ENCODE assay signal across 8 mouse cellular contexts in genomic region chr16:14159746-14160131, GRCm38 (mm10). TPM values are rescaled to one million over a fixed set of nuclear protein-coding genes. Genes with fewer than 3 reads are reported as not detected.
A peak's percentile ranks its signal among the peaks of the same experiment; 100 is the strongest.
DNase-seq lines count a peak whose midpoint lies in the region; ATAC-seq and TF ChIP-seq lines count a peak whose summit lies in the region.

No protein-coding gene starts in this region.

- peak overlapping the region; percentile 66 for H3K4me2 ChIP-seq in heart, embryonic 14.5 days (ENCODE audit: low read length)
- peak overlapping the region; percentile 93 for H3K4me2 ChIP-seq in liver, postnatal 0 days (ENCODE audit: low read depth, low read length)
- H3K4me2 ChIP-seq in neural tube, embryonic 15.5 days, result peak overlapping the region; percentile 70

- ATAC-seq in heart, embryonic 14.5 days (ENCODE audit: insufficient number of reproducible peaks, insufficient read depth, low FRiP score, low read depth), result no peak
- ATAC-seq in liver, postnatal 0 days, result peak; percentile 20
- peak; percentile 46 for ATAC-seq in neural tube, embryonic 15.5 days (ENCODE audit: low FRiP score)

- peak; percentile 80 to 83 for DNase-seq in kidney, postnatal 36 days
- DNase-seq in liver, postnatal 0 days, result peak; percentile 73
- peak; percentile 78 for DNase-seq in testis, postnatal 10 days (ENCODE audit: low spot score)

- peak overlapping the region; percentile 85 for H3K9ac ChIP-seq in heart, embryonic 14.5 days (ENCODE audit: low read length)
- H3K9ac ChIP-seq in liver, postnatal 0 days (replicated peaks), result peak overlapping the region; percentile 72
- H3K9ac ChIP-seq in neural tube, embryonic 15.5 days (replicated peaks), result peak overlapping the region; percentile 88

- WGBS in bone marrow, adult 2 months, result under 1% methylated on average over 10 of the region's 10 CpGs
- under 1% methylated on average over 10 of the region's 10 CpGs for WGBS in heart, embryonic 14.5 days
- under 1% methylated on average over 10 of the region's 10 CpGs for WGBS in liver, postnatal 0 days (ENCODE audit: insufficient replicate concordance)
- under 1% methylated on average over 10 of the region's 10 CpGs for WGBS in neural tube, embryonic 15.5 days

- H3K4me3 ChIP-seq in E14TG2a.4 (replicated peaks; ENCODE audit: low read length), result peak overlapping the region; percentile 91
- H3K4me3 ChIP-seq in bone marrow, adult 2 months (replicated peaks; ENCODE audit: control insufficient read depth, low read depth, low read length), result peak overlapping the region; percentile 73
- peak overlapping the region; percentile 95 for H3K4me3 ChIP-seq in erythroblast, embryonic 14.5 days (replicated peaks)
- peak overlapping the region; percentile 59 to 88 for H3K4me3 ChIP-seq in heart, embryonic 14.5 days (ENCODE audit: control insufficient read depth in 1 of 2, insufficient read depth in 1 of 2, low read depth in 1 of 2, low read length in 2 of 2)
- H3K4me3 ChIP-seq in liver, postnatal 0 days (ENCODE audit: low read depth, low read length), result peak overlapping the region; percentile 82
- peak overlapping the region; percentile 74 for H3K4me3 ChIP-seq in neural tube, embryonic 15.5 days (replicated peaks)

- H3K36me3 ChIP-seq in E14TG2a.4 (ENCODE audit: insufficient read depth, low read length), result peaks cover 12% of the 10 kb centered on the region
- H3K36me3 ChIP-seq in erythroblast, embryonic 14.5 days (ENCODE audit: control insufficient read depth), result peaks cover 10% of the 10 kb centered on the region
- no peaks in the 10 kb centered on the region for H3K36me3 ChIP-seq in heart, embryonic 14.5 days (ENCODE audit: control insufficient read depth, insufficient read depth, low read length)
- H3K36me3 ChIP-seq in liver, postnatal 0 days (replicated peaks; ENCODE audit: insufficient read depth, low read length), result no peaks in the 10 kb centered on the region
- H3K36me3 ChIP-seq in neural tube, embryonic 15.5 days, result no peaks in the 10 kb centered on the region

- TF ChIP-seq CTCF in E14TG2a.4 (conservative IDR thresholded peaks at IDR 0.05; ENCODE audit: low read length), result peak; percentile 91
- 0 out of 2 replicates have a peak, but pooled peaks have one; percentile 18 for TF ChIP-seq CTCF in bone marrow, adult 2 months (IDR thresholded peaks at IDR 0.05; ENCODE audit: control insufficient read depth, insufficient read depth, low read length)
- peak; percentile 96 for TF ChIP-seq CTCF in liver, postnatal 0 days (IDR thresholded peaks at IDR 0.05; ENCODE audit: low read depth)

- H3K9me3 ChIP-seq in E14TG2a.4 (ENCODE audit: low read length), result no peaks in the 10 kb centered on the region
- H3K9me3 ChIP-seq in erythroblast, embryonic 14.5 days (ENCODE audit: control insufficient read depth, low read length), result no peaks in the 10 kb centered on the region
- no peaks in the 10 kb centered on the region for H3K9me3 ChIP-seq in heart, embryonic 14.5 days (ENCODE audit: control insufficient read depth, low read length)
- no peaks in the 10 kb centered on the region for H3K9me3 ChIP-seq in liver, postnatal 0 days (ENCODE audit: low read length)
- no peaks in the 10 kb centered on the region for H3K9me3 ChIP-seq in neural tube, embryonic 15.5 days (replicated peaks)

- H3K27me3 ChIP-seq in E14TG2a.4 (ENCODE audit: insufficient read depth, low read length), result no peaks in the 10 kb centered on the region
- no peaks in the 10 kb centered on the region for H3K27me3 ChIP-seq in erythroblast, embryonic 14.5 days (ENCODE audit: control insufficient read depth)
- no peaks in the 10 kb centered on the region for H3K27me3 ChIP-seq in heart, embryonic 14.5 days (ENCODE audit: control insufficient read depth, insufficient read depth, low read length)
- no peaks in the 10 kb centered on the region for H3K27me3 ChIP-seq in liver, postnatal 0 days (ENCODE audit: insufficient read depth, low read length)
- no peaks in the 10 kb centered on the region for H3K27me3 ChIP-seq in neural tube, embryonic 15.5 days (replicated peaks)

- no peak for TF ChIP-seq POLR2A in bone marrow, adult 2 months (IDR thresholded peaks at IDR 0.05; ENCODE audit: borderline replicate concordance, control insufficient read depth, low read depth, low read length)

- peaks cover 43% of the 10 kb centered on the region for H3K4me1 ChIP-seq in E14TG2a.4 (replicated peaks; ENCODE audit: low read depth, low read length)
- peaks cover 4% of the 10 kb centered on the region; the same call in 1 of the 2 replicates for H3K4me1 ChIP-seq in bone marrow, adult 2 months (ENCODE audit: control insufficient read depth, insufficient read depth, low read length)
- H3K4me1 ChIP-seq in erythroblast, embryonic 14.5 days (ENCODE audit: control insufficient read depth), result peaks cover 58% of the 10 kb centered on the region
- H3K4me1 ChIP-seq in heart, embryonic 14.5 days (ENCODE audit: control insufficient read depth in 2 of 2, insufficient read depth in 2 of 2, low read length in 2 of 2), result peaks cover 0 to 20% of the 10 kb centered on the region in 2 experiments; a peak in 3 of 4 replicates
- H3K4me1 ChIP-seq in liver, postnatal 0 days (ENCODE audit: insufficient read depth), result peaks cover 24% of the 10 kb centered on the region; the same call in 1 of the 2 replicates
- peaks cover 31% of the 10 kb centered on the region for H3K4me1 ChIP-seq in neural tube, embryonic 15.5 days

- H3K27ac ChIP-seq in bone marrow, adult 2 months (ENCODE audit: control insufficient read depth, insufficient read depth, low read depth, low read length, poor library complexity), result peak overlapping the region; percentile 87
- peak overlapping the region; percentile 95 to 96 for H3K27ac ChIP-seq in heart, embryonic 14.5 days (replicated peaks in 1 of 2; ENCODE audit: control insufficient read depth in 1 of 2, insufficient read depth in 1 of 2, low read depth in 2 of 2, low read length in 2 of 2)
- peak overlapping the region; percentile 96 for H3K27ac ChIP-seq in liver, postnatal 0 days (ENCODE audit: low read depth)
- peak overlapping the region; percentile 98 for H3K27ac ChIP-seq in neural tube, embryonic 15.5 days (replicated peaks)

- 0 out of 2 replicates have a peak, but pooled peaks have one; percentile 6 for TF ChIP-seq EP300 in liver, postnatal 0 days (IDR thresholded peaks at IDR 0.05; ENCODE audit: low read depth)

RNA-seq across cellular contexts. Expression of gene Nde1, which starts 3.3 kb away (rescaled TPM):
- 59.2 and 76.7 TPM in 2 replicates for polyA plus RNA-seq in bone marrow, adult 2 months (2011; ENCODE audit: insufficient read depth, insufficient read length, low replicate concordance, missing spikeins)
- polyA plus RNA-seq in erythroblast, embryonic 14.5 days (2012), result 7.2 and 8.9 TPM in 2 replicates
- polyA plus RNA-seq in heart, embryonic 14.5 days (2014; fragmentation: Nextera tagmentation; extraction: Ambion mirVana), result 72.6 and 74.6 TPM in 2 replicates
- 24.9 and 28.1 TPM in 2 replicates for polyA plus RNA-seq in liver, postnatal 0 days (2015; fragmentation: Nextera tagmentation; extraction: Ambion mirVana)
- 18.5 and 36.8 TPM in 2 replicates for polyA plus RNA-seq in neural tube, embryonic 15.5 days (2015; fragmentation: Nextera tagmentation; extraction: Ambion mirVana)

RNA-seq across cellular contexts. Expression of gene Marf1, which starts 3.4 kb away (rescaled TPM):
- polyA plus RNA-seq in bone marrow, adult 2 months (2011; ENCODE audit: insufficient read depth, insufficient read length, low replicate concordance, missing spikeins), result 18.8 and 31.2 TPM in 2 replicates
- polyA plus RNA-seq in erythroblast, embryonic 14.5 days (2012), result 0.17 TPM in 2 replicates
- polyA plus RNA-seq in heart, embryonic 14.5 days (2014; fragmentation: Nextera tagmentation; extraction: Ambion mirVana), result 10.3 and 12.2 TPM in 2 replicates
- 6.1 TPM in 2 replicates for polyA plus RNA-seq in liver, postnatal 0 days (2015; fragmentation: Nextera tagmentation; extraction: Ambion mirVana)
- 14.6 and 15.9 TPM in 2 replicates for polyA plus RNA-seq in neural tube, embryonic 15.5 days (2015; fragmentation: Nextera tagmentation; extraction: Ambion mirVana)

Comparison
In these comparisons a context has a peak if more than half of its experiments do, and no peak if none do; other contexts are left out.
1. CTCF ChIP-seq: peak in every context shown above with its lines; median percentile 96 in liver, postnatal 0 days; 91 in E14TG2a.4; 18 in bone marrow, adult 2 months.